ENCODE assay signal across 9 mouse cellular contexts in genomic region chr4:66370557-66371071, GRCm38 (mm10). TPM values are rescaled to one million over a fixed set of nuclear protein-coding genes. Genes with fewer than 3 reads are reported as not detected.
A peak's percentile ranks its signal among the peaks of the same experiment; 100 is the strongest.
DNase-seq lines count a peak whose midpoint lies in the region; ATAC-seq and TF ChIP-seq lines count a peak whose summit lies in the region.
"Had no signal": no experiment of that assay in that cellular context is flagged by ENCODE, and none has a peak within 500 bp of the region (broad histone marks: within the 10 kb centered on the region; RNA-seq: fewer than 3 reads in every experiment).

No protein-coding gene starts in this region.

- H3K27me3 ChIP-seq in hindbrain, embryonic 15.5 days = no peaks in the 10 kb centered on the region
- H3K27me3 ChIP-seq in hindbrain, embryonic 12.5 days = no peaks in the 10 kb centered on the region
- H3K27me3 ChIP-seq in hindbrain, embryonic 16.5 days (replicated peaks; ENCODE audit: control insufficient read depth, insufficient read depth, low read length) = no peaks in the 10 kb centered on the region
- H3K27me3 ChIP-seq in lung, postnatal 0 days (replicated peaks; ENCODE audit: insufficient read depth, low read length) = no peaks in the 10 kb centered on the region
- H3K27me3 ChIP-seq: embryonic facial prominence, embryonic 15.5 days had no signal

- DNase-seq in cerebellum, adult 11-12 months = peak; percentile 45
- peak; percentile 78 for DNase-seq in lung, postnatal 0 days (ENCODE audit: low spot score)
- DNase-seq in spleen, postnatal 10 days (ENCODE audit: low spot score in 2 of 2) = no peak
- no peak for DNase-seq in adrenal gland, postnatal 4 days (ENCODE audit: low spot score in 2 of 2)
- no peak for DNase-seq in spleen, postnatal 4 days (ENCODE audit: low spot score in 2 of 2)

- no peak for TF ChIP-seq CTCF in lung, postnatal 0 days (IDR thresholded peaks at IDR 0.05)

- ATAC-seq in hindbrain, embryonic 15.5 days (ENCODE audit: low FRiP score, low read depth) = peak; percentile 34; the same call in 1 of the 2 replicates
- ATAC-seq in hindbrain, embryonic 12.5 days (ENCODE audit: low FRiP score) = no peak
- ATAC-seq in hindbrain, embryonic 16.5 days = peak; percentile 61
- peak; percentile 66 for ATAC-seq in lung, postnatal 0 days

- no peak overlapping the region for H3K4me3 ChIP-seq in hindbrain, embryonic 15.5 days
- H3K4me3 ChIP-seq in hindbrain, embryonic 12.5 days = no peak overlapping the region
- H3K4me3 ChIP-seq in hindbrain, embryonic 16.5 days (ENCODE audit: low read length) = no peak overlapping the region
- no peak overlapping the region for H3K4me3 ChIP-seq in lung, postnatal 0 days (ENCODE audit: low read depth, low read length)
- H3K4me3 ChIP-seq: embryonic facial prominence, embryonic 15.5 days had no signal

- H3K36me3 ChIP-seq in hindbrain, embryonic 15.5 days = no peaks in the 10 kb centered on the region
- no peaks in the 10 kb centered on the region for H3K36me3 ChIP-seq in hindbrain, embryonic 12.5 days
- no peaks in the 10 kb centered on the region for H3K36me3 ChIP-seq in hindbrain, embryonic 16.5 days (ENCODE audit: control insufficient read depth, insufficient read depth, low read length)
- H3K36me3 ChIP-seq in lung, postnatal 0 days (ENCODE audit: insufficient read depth, low read length) = no peaks in the 10 kb centered on the region
- H3K36me3 ChIP-seq: embryonic facial prominence, embryonic 15.5 days had no signal

- TF ChIP-seq EP300 in lung, postnatal 0 days (IDR thresholded peaks at IDR 0.05) = no peak

- H3K4me2 ChIP-seq in hindbrain, embryonic 15.5 days = no peak overlapping the region
- no peak overlapping the region for H3K4me2 ChIP-seq in hindbrain, embryonic 12.5 days (replicated peaks)
- no peak overlapping the region for H3K4me2 ChIP-seq in hindbrain, embryonic 16.5 days (ENCODE audit: low read length)
- no peak overlapping the region for H3K4me2 ChIP-seq in lung, postnatal 0 days (replicated peaks; ENCODE audit: low read depth, low read length)
- H3K4me2 ChIP-seq: embryonic facial prominence, embryonic 15.5 days had no signal

- no peak overlapping the region for H3K9ac ChIP-seq in hindbrain, embryonic 15.5 days
- H3K9ac ChIP-seq in hindbrain, embryonic 12.5 days = no peak overlapping the region
- H3K9ac ChIP-seq in hindbrain, embryonic 16.5 days (ENCODE audit: low read depth, low read length) = no peak overlapping the region
- H3K9ac ChIP-seq in lung, postnatal 0 days (replicated peaks; ENCODE audit: low read depth) = no peak overlapping the region
- H3K9ac ChIP-seq: embryonic facial prominence, embryonic 15.5 days had no signal

- H3K4me1 ChIP-seq in hindbrain, embryonic 15.5 days (replicated peaks) = peaks cover 8% of the 10 kb centered on the region
- no peaks in the 10 kb centered on the region for H3K4me1 ChIP-seq in hindbrain, embryonic 12.5 days
- peaks cover 7% of the 10 kb centered on the region for H3K4me1 ChIP-seq in hindbrain, embryonic 16.5 days (ENCODE audit: control insufficient read depth, insufficient read depth, low read depth, low read length)
- no peaks in the 10 kb centered on the region for H3K4me1 ChIP-seq in lung, postnatal 0 days (ENCODE audit: insufficient read depth, low read depth, low read length)

- H3K9me3 ChIP-seq in hindbrain, embryonic 15.5 days = no peaks in the 10 kb centered on the region
- no peaks in the 10 kb centered on the region for H3K9me3 ChIP-seq in hindbrain, embryonic 12.5 days (replicated peaks)
- no peaks in the 10 kb centered on the region for H3K9me3 ChIP-seq in hindbrain, embryonic 16.5 days (ENCODE audit: control insufficient read depth, low read length)
- H3K9me3 ChIP-seq in lung, postnatal 0 days (ENCODE audit: low read length) = no peaks in the 10 kb centered on the region
- H3K9me3 ChIP-seq: embryonic facial prominence, embryonic 15.5 days had no signal

- 40% methylated on average over 3 of the region's 3 CpGs for WGBS in hindbrain, embryonic 15.5 days
- WGBS in hindbrain, embryonic 12.5 days = 64% methylated on average over 3 of the region's 3 CpGs
- 50% methylated on average over 3 of the region's 3 CpGs for WGBS in hindbrain, embryonic 16.5 days
- 39% methylated on average over 3 of the region's 3 CpGs for WGBS in lung, postnatal 0 days

- H3K27ac ChIP-seq in hindbrain, embryonic 15.5 days (replicated peaks) = peak overlapping the region; percentile 26
- H3K27ac ChIP-seq in hindbrain, embryonic 12.5 days = no peak overlapping the region
- 0 out of 2 replicates have a peak overlapping the region, but pooled peaks have one; percentile 34 for H3K27ac ChIP-seq in hindbrain, embryonic 16.5 days (ENCODE audit: low read depth, low read length)
- no peak overlapping the region for H3K27ac ChIP-seq in lung, postnatal 0 days (ENCODE audit: low read length)
- H3K27ac ChIP-seq: embryonic facial prominence, embryonic 15.5 days had no signal

RNA-seq across cellular contexts. Expression of gene Astn2, which starts 33.8 kb away (rescaled TPM):
- 3.5 and 4.3 TPM in 2 replicates for polyA plus RNA-seq in hindbrain, embryonic 15.5 days (2015; fragmentation: Nextera tagmentation; extraction: Ambion mirVana)
- 2.8 and 2.9 TPM in 2 replicates for polyA plus RNA-seq in hindbrain, embryonic 12.5 days (2016; fragmentation: Nextera tagmentation; extraction: Ambion mirVana)
- polyA plus RNA-seq in hindbrain, embryonic 16.5 days (2015; fragmentation: Nextera tagmentation; extraction: Ambion mirVana) = 0.94 and 1.8 TPM in 2 replicates
- polyA plus RNA-seq in lung, postnatal 0 days (2015; fragmentation: Nextera tagmentation; extraction: Ambion mirVana) = 0.67 and 0.69 TPM in 2 replicates
- total RNA-seq in adrenal gland, postnatal 4 days (2021) = 1 to 10 TPM; 4.4 to 4.6 TPM

Comparison
In these comparisons a context has a peak if more than half of its experiments do, and no peak if none do; other contexts are left out.
1. H3K27ac ChIP-seq: peak in hindbrain, embryonic 15.5 days (single experiment) and hindbrain, embryonic 16.5 days (single experiment); none in hindbrain, embryonic 12.5 days (single experiment) and lung, postnatal 0 days (single experiment).
2. DNase-seq: peak in cerebellum, adult 11-12 months (single experiment) and lung, postnatal 0 days (single experiment); none in spleen, postnatal 10 days (0 of 2), adrenal gland, postnatal 4 days (0 of 2) and spleen, postnatal 4 days (0 of 2).